24 mouse cellular contexts compared by ENCODE assay signal in genomic region chr6:88934132-88934531, GRCm38 (mm10). TPM values are rescaled to one million over a fixed set of nuclear protein-coding genes. Genes with fewer than 3 reads are reported as not detected.
DNase-seq lines count a peak whose midpoint lies in the region; ATAC-seq lines count a peak whose summit lies in the region.
"Had no signal": no experiment of that assay in that cellular context is flagged by ENCODE, and none has a peak within 500 bp of the region (broad histone marks: within the 10 kb centered on the region; RNA-seq: fewer than 3 reads in every experiment).

No protein-coding gene starts in this region.

- peaks cover 17% of the 10 kb centered on the region for H3K4me1 ChIP-seq in intestine, embryonic 16.5 days (ENCODE audit: control insufficient read depth, insufficient read depth, low read length)
- H3K4me1 ChIP-seq in intestine, embryonic 15.5 days (replicated peaks), result peaks cover 20% of the 10 kb centered on the region
- H3K4me1 ChIP-seq in midbrain, embryonic 11.5 days (ENCODE audit: control insufficient read depth, insufficient read depth, low read length), result peaks cover 60% of the 10 kb centered on the region
- H3K4me1 ChIP-seq in midbrain, embryonic 15.5 days, result peaks cover 63% of the 10 kb centered on the region
- H3K4me1 ChIP-seq in midbrain, embryonic 14.5 days (ENCODE audit: control insufficient read depth, insufficient read depth, low read length), result peaks cover 51% of the 10 kb centered on the region
- H3K4me1 ChIP-seq: liver, embryonic 15.5 days had no signal

- ATAC-seq in intestine, embryonic 16.5 days, result no peak
- ATAC-seq in intestine, embryonic 15.5 days, result no peak
- ATAC-seq in midbrain, embryonic 11.5 days (ENCODE audit: low FRiP score), result no peak
- ATAC-seq in midbrain, embryonic 15.5 days (replicated peaks), result no peak
- ATAC-seq in midbrain, embryonic 14.5 days (ENCODE audit: low FRiP score, low TSS enrichment), result no peak
- ATAC-seq: forebrain, embryonic 14.5 days had no signal

- H3K27me3 ChIP-seq in intestine, embryonic 16.5 days (replicated peaks; ENCODE audit: control insufficient read depth, insufficient read depth, low read length), result no peaks in the 10 kb centered on the region
- no peaks in the 10 kb centered on the region; the same call in 1 of the 2 replicates for H3K27me3 ChIP-seq in intestine, embryonic 15.5 days (replicated peaks)
- no peaks in the 10 kb centered on the region for H3K27me3 ChIP-seq in midbrain, embryonic 11.5 days (ENCODE audit: control insufficient read depth, insufficient read depth, low read length)
- no peaks in the 10 kb centered on the region for H3K27me3 ChIP-seq in midbrain, embryonic 15.5 days (replicated peaks)
- no peaks in the 10 kb centered on the region; the same call in 1 of the 2 replicates for H3K27me3 ChIP-seq in midbrain, embryonic 14.5 days (ENCODE audit: control insufficient read depth, insufficient read depth, low read length)

- H3K9ac ChIP-seq in intestine, embryonic 16.5 days (ENCODE audit: low read depth, low read length), result 0 out of 2 replicates have a peak overlapping the region, but pooled peaks have one; percentile 10
- H3K9ac ChIP-seq in intestine, embryonic 15.5 days, result no peak overlapping the region
- H3K9ac ChIP-seq in midbrain, embryonic 11.5 days (ENCODE audit: low read length), result peak overlapping the region; percentile 18; the same call in 1 of the 2 replicates
- no peak overlapping the region for H3K9ac ChIP-seq in midbrain, embryonic 15.5 days
- no peak overlapping the region; the same call in 1 of the 2 replicates for H3K9ac ChIP-seq in midbrain, embryonic 14.5 days (replicated peaks; ENCODE audit: low read length)
- H3K9ac ChIP-seq: heart, embryonic 13.5 days; hindbrain, embryonic 14.5 days; liver, embryonic 15.5 days; neural tube, embryonic 13.5 days had no signal

- 75% methylated on average over 4 of the region's 4 CpGs for WGBS in intestine, embryonic 16.5 days
- WGBS in intestine, embryonic 15.5 days, result 80% methylated on average over 4 of the region's 4 CpGs
- WGBS in midbrain, embryonic 11.5 days, result 32% methylated on average over 4 of the region's 4 CpGs
- 30% methylated on average over 4 of the region's 4 CpGs for WGBS in midbrain, embryonic 15.5 days
- WGBS in midbrain, embryonic 14.5 days, result 21% methylated on average over 4 of the region's 4 CpGs

- peak; percentile 54 to 61 for DNase-seq in cerebellum, postnatal 10 days
- no peak for DNase-seq in cerebellum, adult 8-10 months
- peak; percentile 86 for DNase-seq in midbrain, embryonic 11.5 days (ENCODE audit: low spot score, missing footprints)
- peak; percentile 28 for DNase-seq in midbrain, embryonic 14.5 days
- DNase-seq: adrenal gland, postnatal 14 days; cerebellum, adult 9-10 months; gastrocnemius, postnatal 25 days; heart, adult 18-20 months; heart, postnatal 14 days; kidney, postnatal 10 days; liver; thymus, adult 18-20 months; thymus, postnatal 36 days had no signal

- no peaks in the 10 kb centered on the region for H3K36me3 ChIP-seq in intestine, embryonic 16.5 days (ENCODE audit: control insufficient read depth, insufficient read depth, low read length)
- no peaks in the 10 kb centered on the region for H3K36me3 ChIP-seq in intestine, embryonic 15.5 days
- no peaks in the 10 kb centered on the region for H3K36me3 ChIP-seq in midbrain, embryonic 11.5 days (ENCODE audit: control insufficient read depth, insufficient read depth, low read length)
- no peaks in the 10 kb centered on the region for H3K36me3 ChIP-seq in midbrain, embryonic 15.5 days (replicated peaks)
- H3K36me3 ChIP-seq in midbrain, embryonic 14.5 days (ENCODE audit: control insufficient read depth, insufficient read depth, low read length), result no peaks in the 10 kb centered on the region
- H3K36me3 ChIP-seq: heart, embryonic 13.5 days; limb, embryonic 10.5 days; liver, embryonic 15.5 days; neural tube, embryonic 13.5 days had no signal

- H3K27ac ChIP-seq in intestine, embryonic 16.5 days (ENCODE audit: low read length), result no peak overlapping the region
- no peak overlapping the region for H3K27ac ChIP-seq in intestine, embryonic 15.5 days
- no peak overlapping the region for H3K27ac ChIP-seq in midbrain, embryonic 11.5 days (ENCODE audit: low read depth, low read length)
- H3K27ac ChIP-seq in midbrain, embryonic 15.5 days, result no peak overlapping the region
- no peak overlapping the region for H3K27ac ChIP-seq in midbrain, embryonic 14.5 days (replicated peaks; ENCODE audit: low read depth, low read length)
- H3K27ac ChIP-seq: heart, embryonic 13.5 days; hindbrain, embryonic 14.5 days; limb, embryonic 10.5 days; liver, embryonic 15.5 days; macrophage; neural tube, embryonic 13.5 days had no signal

- H3K9me3 ChIP-seq in intestine, embryonic 16.5 days (ENCODE audit: control insufficient read depth, low read length), result no peaks in the 10 kb centered on the region
- no peaks in the 10 kb centered on the region for H3K9me3 ChIP-seq in intestine, embryonic 15.5 days
- H3K9me3 ChIP-seq in midbrain, embryonic 11.5 days (ENCODE audit: control insufficient read depth, low read length), result no peaks in the 10 kb centered on the region
- H3K9me3 ChIP-seq in midbrain, embryonic 15.5 days, result no peaks in the 10 kb centered on the region
- no peaks in the 10 kb centered on the region for H3K9me3 ChIP-seq in midbrain, embryonic 14.5 days (ENCODE audit: control insufficient read depth, low read length)
- H3K9me3 ChIP-seq: heart, embryonic 13.5 days; limb, embryonic 10.5 days; liver, embryonic 15.5 days; neural tube, embryonic 13.5 days had no signal

- H3K4me2 ChIP-seq in intestine, embryonic 16.5 days (ENCODE audit: low read depth, low read length), result no peak overlapping the region
- H3K4me2 ChIP-seq in intestine, embryonic 15.5 days (replicated peaks), result no peak overlapping the region
- no peak overlapping the region for H3K4me2 ChIP-seq in midbrain, embryonic 11.5 days
- H3K4me2 ChIP-seq in midbrain, embryonic 15.5 days, result no peak overlapping the region
- H3K4me2 ChIP-seq in midbrain, embryonic 14.5 days (ENCODE audit: low read length), result no peak overlapping the region
- H3K4me2 ChIP-seq: heart, embryonic 13.5 days; hindbrain, embryonic 14.5 days; liver, embryonic 15.5 days; neural tube, embryonic 13.5 days had no signal

- H3K4me3 ChIP-seq in intestine, embryonic 16.5 days (ENCODE audit: low read length), result no peak overlapping the region
- H3K4me3 ChIP-seq in intestine, embryonic 15.5 days (replicated peaks), result no peak overlapping the region
- H3K4me3 ChIP-seq in midbrain, embryonic 11.5 days (ENCODE audit: low read depth, low read length), result no peak overlapping the region
- H3K4me3 ChIP-seq in midbrain, embryonic 15.5 days, result no peak overlapping the region
- no peak overlapping the region for H3K4me3 ChIP-seq in midbrain, embryonic 14.5 days (replicated peaks; ENCODE audit: low read depth, low read length)
- H3K4me3 ChIP-seq: heart, embryonic 13.5 days; limb, embryonic 10.5 days; liver, embryonic 15.5 days; myocyte; neural tube, embryonic 13.5 days had no signal

RNA-seq across cellular contexts. Expression of gene Tpra1, which starts 32.1 kb away (rescaled TPM):
- 73.7 and 77.0 TPM in 2 replicates for polyA plus RNA-seq in intestine, embryonic 16.5 days (2015; fragmentation: Nextera tagmentation; extraction: Ambion mirVana)
- 62.2 and 72.1 TPM in 2 replicates for polyA plus RNA-seq in intestine, embryonic 15.5 days (2015; fragmentation: Nextera tagmentation; extraction: Ambion mirVana)
- polyA plus RNA-seq in midbrain, embryonic 11.5 days (2014; fragmentation: Nextera tagmentation; extraction: Ambion mirVana), result 36.9 and 39.6 TPM in 2 replicates
- polyA plus RNA-seq in midbrain, embryonic 15.5 days (2015; fragmentation: Nextera tagmentation; extraction: Ambion mirVana), result 102 and 103 TPM in 2 replicates
- 50.0 and 77.0 TPM in 2 replicates for polyA plus RNA-seq in midbrain, embryonic 14.5 days (2014; fragmentation: Nextera tagmentation; extraction: Ambion mirVana)

RNA-seq across cellular contexts. Expression of gene Mcm2, which starts 35.6 kb away (rescaled TPM):
- polyA plus RNA-seq in intestine, embryonic 16.5 days (2015; fragmentation: Nextera tagmentation; extraction: Ambion mirVana), result 90.1 and 101 TPM in 2 replicates
- 106 and 107 TPM in 2 replicates for polyA plus RNA-seq in intestine, embryonic 15.5 days (2015; fragmentation: Nextera tagmentation; extraction: Ambion mirVana)
- 210 and 212 TPM in 2 replicates for polyA plus RNA-seq in midbrain, embryonic 11.5 days (2014; fragmentation: Nextera tagmentation; extraction: Ambion mirVana)
- 24.7 and 28.8 TPM in 2 replicates for polyA plus RNA-seq in midbrain, embryonic 15.5 days (2015; fragmentation: Nextera tagmentation; extraction: Ambion mirVana)
- polyA plus RNA-seq in midbrain, embryonic 14.5 days (2014; fragmentation: Nextera tagmentation; extraction: Ambion mirVana), result 22.2 and 39.0 TPM in 2 replicates

RNA-seq across cellular contexts. Expression of gene Podxl2, which starts 59.3 kb away (rescaled TPM):
- polyA plus RNA-seq in intestine, embryonic 16.5 days (2015; fragmentation: Nextera tagmentation; extraction: Ambion mirVana), result 32.0 and 35.6 TPM in 2 replicates
- polyA plus RNA-seq in intestine, embryonic 15.5 days (2015; fragmentation: Nextera tagmentation; extraction: Ambion mirVana), result 49.6 and 52.5 TPM in 2 replicates
- 118 and 119 TPM in 2 replicates for polyA plus RNA-seq in midbrain, embryonic 11.5 days (2014; fragmentation: Nextera tagmentation; extraction: Ambion mirVana)
- 697 and 723 TPM in 2 replicates for polyA plus RNA-seq in midbrain, embryonic 15.5 days (2015; fragmentation: Nextera tagmentation; extraction: Ambion mirVana)
- polyA plus RNA-seq in midbrain, embryonic 14.5 days (2014; fragmentation: Nextera tagmentation; extraction: Ambion mirVana), result 525 and 630 TPM in 2 replicates

Comparison
In these comparisons a context has a peak if more than half of its experiments do, and no peak if none do; other contexts are left out.
1. H3K9ac ChIP-seq: peak in intestine, embryonic 16.5 days (single experiment) and midbrain, embryonic 11.5 days (single experiment); none in intestine, embryonic 15.5 days (single experiment), midbrain, embryonic 15.5 days (single experiment) and midbrain, embryonic 14.5 days (single experiment).